Mouse (Mus musculus): Measurements from ENCODE around the gene Lct.
"Not testable (repeated sequence)": the region's sequence is repeated elsewhere in the genome, so short reads cannot be mapped to it uniquely, and the experiment has no call there.

The Lct gene

DNA sequence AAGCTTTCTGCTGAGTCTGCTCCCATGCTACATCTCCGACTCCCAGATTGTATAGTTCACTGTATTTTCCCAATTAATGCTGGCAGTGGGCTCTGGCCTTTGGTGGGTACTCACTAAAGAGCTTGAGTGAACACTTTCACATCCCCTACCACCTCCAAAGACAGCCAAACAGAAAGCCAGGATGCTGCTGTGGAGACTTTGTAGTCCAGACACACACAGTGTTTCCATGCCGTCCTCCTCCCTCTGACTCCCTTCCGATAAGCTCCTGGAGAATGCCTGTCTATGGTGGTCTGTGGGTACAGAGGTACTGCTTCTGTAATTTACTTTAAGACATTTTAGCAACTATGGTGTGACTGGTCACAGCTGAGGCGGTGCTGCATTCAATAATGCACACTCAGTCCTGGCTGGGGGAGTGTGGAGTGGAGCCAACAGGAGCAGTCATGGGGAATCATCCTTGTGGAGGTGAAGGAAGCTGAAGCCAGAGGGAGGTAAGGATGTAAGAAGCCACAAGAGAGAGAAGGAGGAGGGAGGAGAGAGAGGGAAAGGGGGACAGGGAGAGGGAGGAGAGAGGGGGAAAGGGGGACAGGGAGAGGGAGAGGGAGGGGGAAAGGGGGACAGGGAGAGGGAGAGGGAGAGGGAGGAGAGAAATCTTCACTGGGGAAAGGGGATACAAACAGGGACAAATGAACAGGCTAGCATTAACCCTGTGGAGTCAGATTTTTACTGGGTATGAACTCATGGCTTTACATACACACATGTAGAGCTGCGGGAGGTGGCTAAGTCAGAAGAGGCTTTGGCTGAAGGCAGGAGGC is 32.2 kb downstream of the Lct start:
- in situ Hi-C loops (cut with MseI, MboI), result no loop called here

DNA sequence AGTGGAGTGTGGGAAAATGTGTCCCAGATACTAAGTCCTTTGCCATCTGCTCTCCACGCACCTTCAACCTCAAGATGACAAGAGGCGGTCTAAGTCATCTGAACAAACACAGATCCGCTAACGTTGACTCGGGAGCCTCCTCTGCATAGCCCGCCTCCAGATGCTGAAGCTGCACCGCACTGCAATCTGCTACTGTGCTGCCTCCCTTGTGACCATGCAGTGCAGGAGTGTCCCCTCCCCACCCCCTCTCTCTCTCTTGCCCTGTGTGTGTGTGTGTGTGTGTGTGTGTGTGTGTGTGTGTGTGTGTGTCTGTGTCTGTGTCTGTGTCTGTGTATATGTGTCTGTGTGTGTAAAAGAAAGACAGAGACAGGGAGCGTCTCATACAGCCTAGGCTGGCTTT is 32.8 kb downstream of the Lct start:
- in situ Hi-C loops (cut with MseI, MboI), result no loop called here

DNA sequence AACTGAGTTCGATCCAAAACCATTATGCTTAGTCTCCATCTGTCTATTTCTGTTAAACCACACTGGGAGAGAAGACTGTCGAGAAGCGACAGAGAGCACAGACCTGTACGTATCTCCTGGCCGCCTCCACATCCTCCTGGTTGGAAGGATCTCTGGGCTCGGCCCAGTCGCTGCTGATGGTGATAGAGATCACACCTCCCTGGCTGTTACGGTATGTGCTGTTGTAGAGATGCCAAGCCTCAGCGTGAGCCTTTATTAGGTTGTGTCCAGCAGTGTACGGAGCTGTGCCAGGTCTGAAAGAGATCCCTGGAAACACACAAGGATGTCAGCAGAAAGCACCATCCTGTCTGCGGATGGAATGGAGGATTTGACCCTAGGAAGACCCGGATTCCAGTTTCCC is 34.6 kb downstream of the Lct start:
- in situ Hi-C loops (cut with MseI, MboI), result no loop called here

DNA sequence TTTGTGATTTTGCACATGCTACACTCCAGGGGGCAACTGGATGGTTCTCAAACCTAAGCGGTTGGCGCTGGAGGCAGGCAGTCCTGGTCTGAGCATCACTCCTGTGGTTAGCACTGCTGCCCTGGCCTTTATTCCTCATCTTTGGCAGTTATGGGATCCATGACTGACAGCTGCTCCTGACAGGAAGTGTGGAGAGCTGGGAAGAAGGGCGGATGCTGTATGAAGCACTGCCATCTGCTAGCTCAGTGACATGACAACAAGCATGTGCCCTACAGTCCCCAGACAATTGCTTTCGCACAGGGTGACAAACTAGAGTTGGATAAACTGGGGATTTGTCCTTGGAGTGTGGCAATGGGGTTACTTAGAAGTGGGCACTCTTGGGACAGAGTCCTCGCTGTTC is 37.8 kb downstream of the Lct start:
- in situ Hi-C loops (cut with MseI, MboI), result no loop called here

DNA sequence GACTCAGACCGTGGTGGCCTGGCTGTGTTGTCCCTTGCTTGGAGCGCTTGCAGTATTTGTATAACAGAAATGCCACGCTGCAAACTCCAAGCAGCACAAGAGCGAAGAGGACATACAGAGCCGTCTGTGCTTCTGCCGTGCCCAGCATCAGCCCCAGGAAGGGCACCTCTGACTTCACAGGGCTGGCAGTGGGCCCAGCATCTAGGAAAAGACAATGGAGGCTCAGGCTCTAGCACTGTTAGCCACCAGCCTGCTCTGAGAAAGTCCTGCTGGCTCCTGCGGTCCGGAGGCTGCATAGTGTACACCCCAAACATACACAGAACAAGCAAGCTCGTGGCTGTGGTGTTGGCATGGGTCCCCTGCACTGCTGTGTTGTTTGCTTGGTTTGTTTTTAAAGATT is 43.0 kb downstream of the Lct start:
- in situ Hi-C loops (cut with MseI, MboI), result no loop called here

DNA sequence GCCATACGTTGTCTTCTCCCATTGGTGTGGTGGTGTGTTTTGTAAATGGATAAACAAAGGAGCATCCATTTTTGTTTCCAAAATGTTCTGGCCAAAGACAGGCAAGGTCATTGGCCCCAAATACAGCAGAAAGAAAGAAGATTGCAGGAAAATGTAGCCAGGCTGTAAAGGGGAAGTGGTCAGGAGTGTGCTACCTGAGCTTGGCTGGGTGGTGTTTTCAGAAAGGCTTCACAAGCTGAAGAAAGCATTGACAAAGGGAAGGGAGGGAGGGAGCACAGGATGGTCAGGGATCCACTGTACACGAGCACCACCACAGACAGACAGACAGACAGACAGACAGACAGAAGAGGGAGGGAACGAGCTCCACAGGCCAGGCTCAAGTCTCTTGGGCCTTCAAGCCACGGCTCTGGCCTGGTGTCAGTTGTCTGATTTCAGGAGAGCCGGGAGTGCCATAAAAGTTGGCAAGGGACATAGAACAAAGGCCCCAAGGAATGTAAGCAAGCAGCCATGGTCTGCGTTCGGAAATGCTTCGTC is 43.9 kb downstream of the Lct start:
- in situ Hi-C loops (cut with MseI, MboI), result no loop called here

DNA sequence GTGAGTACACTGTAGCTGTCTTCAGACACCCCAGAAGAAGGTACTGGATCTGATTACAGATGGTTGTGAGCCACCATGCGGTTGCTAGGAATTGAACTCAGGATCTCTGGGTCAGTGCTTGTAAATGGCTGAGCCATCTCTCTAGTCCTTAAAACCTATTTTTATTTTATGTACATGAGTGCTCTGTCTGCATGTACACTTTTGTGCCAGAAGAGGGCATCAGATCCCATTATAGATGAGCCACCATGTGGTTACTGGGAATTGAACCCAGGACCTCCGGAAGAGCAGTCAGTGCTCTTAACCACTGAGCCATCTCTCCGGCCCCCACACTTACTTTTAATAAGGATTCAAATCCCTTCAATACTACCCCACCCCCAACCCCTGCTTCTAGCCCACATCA is 45.2 kb downstream of the Lct start:
- in situ Hi-C loops (cut with MseI, MboI), result no loop called here

DNA sequence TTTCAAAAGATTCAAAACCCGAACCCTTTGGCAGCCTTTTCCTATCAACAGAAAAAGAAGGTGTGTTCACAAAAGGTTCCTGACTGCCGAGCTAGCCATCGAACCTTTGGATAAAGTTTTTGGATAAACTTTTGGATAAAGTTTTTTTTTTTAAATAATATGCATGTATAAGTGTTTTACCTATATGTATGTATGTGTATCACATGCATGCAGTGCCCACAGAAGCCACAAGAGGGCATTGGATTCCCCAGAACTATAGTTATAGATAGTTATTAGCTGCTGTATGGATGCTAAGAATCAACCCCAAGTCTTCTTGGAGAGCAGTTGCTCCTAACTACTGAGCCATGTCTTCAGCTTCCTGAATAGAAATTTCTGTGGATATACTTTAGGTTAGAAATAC is 46.4 kb downstream of the Lct start:
- in situ Hi-C loops (cut with MseI, MboI), result no loop called here

DNA sequence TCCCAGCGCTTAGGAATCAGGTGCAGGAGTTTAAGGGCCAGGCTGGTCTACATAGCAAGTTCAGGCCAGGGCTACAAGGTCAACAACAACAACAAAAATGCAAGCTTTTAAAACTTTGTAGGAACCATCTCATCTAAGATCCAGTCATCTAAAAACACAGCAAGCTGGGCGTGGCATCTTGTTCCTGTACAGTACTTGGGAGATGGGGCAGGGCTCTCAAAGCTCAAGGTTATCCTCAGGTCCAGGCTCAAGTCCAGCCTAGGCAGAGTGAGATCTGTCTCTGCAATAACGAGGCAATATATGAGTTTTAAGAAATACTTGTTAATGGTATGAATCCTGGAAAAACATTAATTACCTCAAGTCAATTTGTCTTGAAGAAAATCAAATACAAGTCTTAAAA is 49.6 kb downstream of the Lct start:
- in situ Hi-C loops (cut with MseI, MboI), result no loop called here

DNA sequence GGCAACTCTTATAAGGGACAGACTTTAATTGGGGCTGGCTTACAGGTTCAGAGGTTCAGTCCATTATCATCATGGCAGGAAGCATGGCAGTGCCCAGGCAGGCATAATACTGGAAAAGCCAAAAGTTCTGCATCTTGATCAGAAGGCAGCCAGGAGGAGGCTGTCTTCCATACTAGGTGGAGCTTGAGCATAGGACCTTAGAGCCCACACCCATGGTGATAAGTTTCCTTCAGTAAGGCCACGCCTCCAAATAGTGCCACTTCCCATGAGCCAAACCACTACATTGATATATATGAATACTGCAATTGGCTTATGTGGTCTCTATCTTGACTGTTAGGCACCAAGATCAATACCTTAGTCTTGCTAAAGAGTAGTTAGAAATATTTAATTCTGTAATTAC is 52.2 kb downstream of the Lct start:
- in situ Hi-C loops (cut with MseI, MboI), result no loop called here

DNA sequence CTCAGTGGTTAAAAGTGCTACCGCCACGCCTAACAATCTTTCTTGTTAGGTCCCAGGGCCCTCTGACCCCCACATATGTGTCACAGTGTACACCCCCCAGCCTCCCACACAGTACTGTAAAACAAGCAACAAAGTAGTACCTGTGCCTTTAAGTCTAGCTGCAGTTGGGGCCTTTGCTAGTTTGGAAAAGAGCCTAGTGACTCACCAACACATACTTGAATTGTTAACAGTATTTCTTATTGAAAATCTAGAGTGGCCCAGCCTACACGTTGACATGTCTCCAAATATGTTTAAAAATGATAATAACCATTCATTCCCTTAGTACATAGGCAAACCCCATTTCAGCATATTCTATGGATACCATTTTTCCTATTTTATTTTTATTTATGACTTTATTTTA is 57.4 kb downstream of the Lct start:
- in situ Hi-C loops (cut with MseI, MboI), result no loop called here

DNA sequence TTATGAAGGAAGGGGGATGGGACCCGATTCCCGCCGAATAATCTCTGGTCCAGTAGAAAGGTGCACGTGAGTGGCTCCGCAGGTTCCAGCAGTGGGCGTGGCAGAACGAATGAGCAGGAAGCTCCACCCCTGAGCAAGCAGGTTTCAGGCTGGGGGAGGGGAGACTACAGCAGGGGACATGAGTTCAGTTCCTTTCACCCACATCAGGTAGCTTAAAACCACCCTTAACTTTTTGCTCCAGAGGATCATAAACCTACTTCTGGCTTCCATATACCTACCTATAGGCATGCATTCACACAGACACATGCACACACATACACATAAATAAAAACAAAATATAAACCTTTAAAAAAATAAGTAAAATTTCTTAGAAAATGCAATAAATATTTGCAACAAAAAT is 61.1 kb downstream of the Lct start:
- in situ Hi-C loops (cut with MseI, MboI), result not testable (repeated sequence)

DNA sequence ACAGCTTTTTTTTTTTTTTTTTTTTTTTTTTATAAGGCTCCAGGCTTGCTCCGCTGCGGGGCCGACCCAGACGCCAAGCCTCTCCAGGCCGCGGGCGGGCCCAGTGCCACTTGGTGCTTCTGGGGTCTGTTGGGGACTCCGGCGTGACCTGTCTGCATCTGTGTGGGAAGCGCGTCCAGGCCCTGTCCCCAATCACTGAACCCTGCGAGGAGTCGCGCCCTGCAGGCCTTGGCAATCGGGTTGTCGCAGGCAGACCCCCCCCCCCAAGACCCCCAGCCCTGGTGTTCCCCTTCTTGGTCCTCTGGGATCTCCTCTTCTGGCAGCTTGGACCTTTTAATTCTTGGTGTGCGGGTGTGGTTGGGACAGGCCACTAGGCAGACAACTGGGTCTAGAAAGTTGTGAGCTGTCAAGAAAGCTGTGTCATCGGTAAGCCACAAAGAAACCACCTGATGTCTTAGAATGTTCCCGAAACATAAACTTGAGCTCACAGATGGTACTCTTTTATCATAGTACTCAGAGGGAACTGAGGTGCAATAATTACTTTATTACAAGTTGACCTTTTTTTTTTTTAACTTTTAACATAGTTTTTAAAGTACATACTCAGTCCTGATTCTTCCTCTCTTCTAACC is 83.3 kb downstream of the Lct start:
- in situ Hi-C loops (cut with MseI, MboI), result no loop called here

DNA sequence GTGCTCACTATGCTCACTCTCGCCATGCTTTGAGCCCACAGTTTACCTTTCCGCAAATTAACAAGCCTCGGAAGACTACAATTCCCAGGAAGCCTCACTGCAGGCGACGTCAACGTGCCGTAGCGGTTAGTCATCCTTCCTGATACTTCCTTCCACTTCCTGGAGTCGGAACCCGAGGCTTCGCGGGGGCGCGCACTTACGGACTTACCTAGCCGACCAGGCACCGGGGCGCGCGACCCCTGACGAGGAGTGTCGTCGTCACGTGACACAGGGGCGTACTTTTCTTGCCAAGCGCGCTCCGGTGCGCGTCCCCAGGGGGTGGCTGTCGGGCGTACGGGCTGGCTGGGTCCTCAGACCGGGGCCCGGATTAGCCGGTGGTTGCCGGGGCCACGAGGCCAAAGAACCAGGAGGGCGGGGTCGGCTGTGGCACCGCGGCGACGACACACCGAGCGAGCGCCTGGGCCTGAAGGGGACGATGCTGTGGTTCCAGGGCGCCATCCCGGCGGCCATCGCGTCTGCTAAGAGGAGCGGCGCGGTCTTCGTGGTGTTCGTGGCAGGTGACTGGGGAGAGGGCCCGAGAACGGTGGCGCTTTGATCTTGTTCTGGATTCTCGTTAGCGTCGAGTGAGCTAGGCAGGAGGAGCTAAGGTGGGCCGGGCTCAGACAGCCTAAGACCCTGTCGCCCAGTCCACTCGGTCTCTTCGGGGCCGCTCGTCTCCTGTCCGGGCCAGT is 84.0 kb downstream of the Lct start:
- in situ Hi-C loops (cut with MseI, MboI), result no loop called here

DNA sequence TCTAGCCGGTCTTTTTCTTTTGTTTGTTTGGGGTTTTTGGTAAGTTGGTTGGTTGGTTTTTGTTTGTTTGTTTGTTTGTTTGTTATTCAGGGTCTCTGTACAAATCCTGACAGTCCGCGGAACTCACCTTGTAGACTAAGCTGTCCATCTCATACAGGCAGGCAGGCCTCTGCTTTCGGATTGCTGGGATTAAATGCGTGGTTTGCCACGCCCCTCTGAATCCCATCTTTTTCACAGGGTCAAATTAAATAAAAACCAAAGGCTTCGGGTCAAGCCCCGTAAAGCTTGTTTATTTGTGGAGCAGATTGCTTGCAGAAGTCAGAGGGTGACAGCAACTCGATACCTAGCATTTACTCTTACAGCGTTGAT is 84.5 kb downstream of the Lct start, which contains the start of gene Ubxn4:
Gene Ubxn4 (plus strand): TSS at position 338 of the 369 bp plus-strand sequence.
- in situ Hi-C loops (cut with MseI, MboI), result no loop called here

DNA sequence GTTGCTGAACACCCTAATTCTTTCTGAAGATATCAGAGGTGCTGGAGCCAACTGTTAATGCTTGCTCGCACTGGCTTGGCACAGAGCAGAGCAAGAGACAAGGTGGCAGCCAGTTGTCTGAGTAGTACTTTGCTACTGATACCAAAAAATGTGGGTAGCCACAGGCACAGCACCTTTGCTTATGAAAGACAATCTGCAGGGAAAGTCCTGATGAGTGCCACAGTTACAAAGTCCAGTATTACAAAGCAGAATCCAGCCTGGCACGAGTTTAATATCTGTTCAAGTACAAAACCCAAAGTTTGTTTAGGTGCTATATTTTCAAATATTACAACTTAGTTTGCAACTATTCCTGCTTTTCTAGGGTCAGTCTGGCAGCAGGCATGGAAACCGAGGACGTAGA is 92.9 kb downstream of the Lct start:
- in situ Hi-C loops (cut with MseI, MboI), result no loop called here
